Mouse (Mus musculus) brain, embryonic 18.5 days (tissue): ENCODE measurements around the gene Gxylt2.

Source experiments
- DNase-seq: peaks from one replicate; pipeline ENCODE4 v3.0.0-alpha.2; 2012; ENCODE audit warnings: low read depth, low spot score

Gxylt2 gene

GRCm38 (mm10) chr6:100715296-100715828, 10.8 kb downstream of the Gxylt2 start:
- DNase-seq = no peak

DNA sequence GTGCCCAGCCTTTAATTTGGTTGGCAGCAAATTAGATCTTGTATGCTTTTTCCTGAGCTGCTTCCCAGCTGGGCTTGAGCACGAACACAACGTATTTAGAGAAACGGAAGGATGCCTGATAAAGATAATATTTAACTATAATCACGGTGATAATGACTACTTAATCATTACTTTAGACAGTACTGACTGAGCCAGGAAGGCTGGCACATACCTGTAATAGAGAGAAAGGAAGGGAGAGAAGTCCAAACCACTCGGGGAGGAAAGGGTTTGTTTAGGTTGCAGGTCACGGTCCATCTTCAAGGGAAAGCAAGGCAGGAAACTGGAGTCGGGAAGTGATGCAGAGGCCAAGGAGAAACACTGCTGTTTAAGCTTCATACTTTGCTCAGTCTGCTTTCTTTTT, 11.6 kb downstream of the Gxylt2 start:
- no peak for DNase-seq

- no peak for DNase-seq
These were observed 12.3 kb downstream of the Gxylt2 start for GRCm38 (mm10) chr6:100716817-100717216.

- DNase-seq = no peak
These were observed 15.6 kb downstream of the Gxylt2 start for GRCm38 (mm10) chr6:100720098-100720501.

- no peak for DNase-seq
These were observed 16.6 kb downstream of the Gxylt2 start for GRCm38 (mm10) chr6:100720882-100721721.

- no peak for DNase-seq
These were observed 27.5 kb downstream of the Gxylt2 start for GRCm38 (mm10) chr6:100731996-100732375.

DNA sequence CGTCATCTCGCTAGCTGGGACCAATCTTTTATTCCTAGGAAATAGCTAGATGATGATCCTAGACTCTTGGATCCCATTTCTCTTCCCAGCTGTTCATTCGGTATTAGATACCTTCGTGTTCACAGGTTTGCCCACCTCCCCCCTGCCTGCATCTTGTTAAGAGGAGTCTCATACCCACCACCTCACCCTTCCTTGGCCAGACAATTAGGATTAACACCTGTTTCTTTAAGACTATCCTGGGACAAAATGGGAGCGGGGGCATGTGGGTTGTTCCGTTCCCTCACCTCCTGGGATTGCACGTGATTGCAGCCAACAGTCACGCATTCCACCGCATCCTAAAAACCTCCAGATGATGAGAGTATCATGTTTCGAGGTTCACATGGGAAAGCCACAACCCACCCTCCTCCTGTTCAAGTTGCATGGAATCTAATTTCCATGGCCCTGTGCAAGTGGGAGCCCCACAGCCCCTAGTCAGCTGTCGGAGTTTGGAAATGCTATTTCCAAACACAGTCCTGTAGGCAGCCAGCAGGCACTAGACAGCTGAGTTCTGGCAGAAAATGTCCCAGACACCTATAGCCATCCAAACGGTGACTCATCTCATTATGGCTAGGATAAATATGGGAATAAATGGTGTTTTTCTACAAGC, 28.0 kb downstream of the Gxylt2 start:
- DNase-seq = peak; percentile 46

GRCm38 (mm10) chr6:100733218-100733617, 28.7 kb downstream of the Gxylt2 start:
- no peak for DNase-seq

GRCm38 (mm10) chr6:100734321-100734720, 29.8 kb downstream of the Gxylt2 start:
- DNase-seq = no peak

GRCm38 (mm10) chr6:100758431-100759208, 54.1 kb downstream of the Gxylt2 start:
- DNase-seq = no peak

DNA sequence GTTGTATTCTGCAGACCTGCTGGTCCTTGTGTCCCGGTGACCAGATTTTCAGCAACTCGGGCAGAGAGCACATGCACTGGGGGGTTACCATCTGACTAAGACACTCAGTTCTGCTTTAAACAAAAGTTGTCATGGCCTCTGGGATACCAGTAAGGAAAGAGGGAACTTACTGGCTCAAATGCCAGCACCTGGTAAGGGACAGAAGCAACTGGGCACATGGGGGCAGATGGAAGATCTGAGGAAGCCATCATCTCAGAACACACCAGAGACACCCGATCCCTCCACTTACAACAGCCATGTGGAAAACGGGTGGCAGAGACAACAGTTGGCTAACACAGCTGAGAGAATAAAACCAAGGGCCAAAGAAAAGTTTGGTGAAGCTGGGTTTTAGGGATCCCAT, 63.2 kb downstream of the Gxylt2 start:
- no peak for DNase-seq

DNA sequence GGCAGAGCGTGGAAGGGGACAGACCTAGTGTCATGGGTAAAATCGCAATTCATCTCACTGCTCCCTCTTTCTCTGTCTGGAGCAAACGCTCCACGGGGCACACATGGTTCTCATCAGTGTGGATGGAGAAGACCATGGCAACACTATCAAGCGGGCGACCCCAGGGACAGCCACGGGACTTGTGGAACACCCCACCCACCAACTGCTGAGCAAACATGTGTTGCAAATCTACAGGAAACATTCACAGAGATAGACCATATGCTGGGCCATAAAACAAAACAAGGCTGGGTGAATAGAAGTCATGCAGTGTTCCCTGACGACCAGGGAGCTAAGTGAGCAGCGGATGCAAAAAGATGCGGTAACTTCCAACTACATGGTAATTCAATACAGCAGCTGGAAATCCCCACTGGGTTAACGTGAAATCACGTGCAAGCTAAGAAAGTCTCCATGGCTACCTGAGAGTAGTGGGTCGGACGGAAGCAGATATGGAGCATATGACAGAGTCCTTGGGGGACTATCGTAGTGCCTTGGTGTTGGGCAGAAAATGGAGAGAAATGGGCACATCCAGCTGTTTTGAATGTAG, 71.5 kb downstream of the Gxylt2 start:
- no peak for DNase-seq

DNA sequence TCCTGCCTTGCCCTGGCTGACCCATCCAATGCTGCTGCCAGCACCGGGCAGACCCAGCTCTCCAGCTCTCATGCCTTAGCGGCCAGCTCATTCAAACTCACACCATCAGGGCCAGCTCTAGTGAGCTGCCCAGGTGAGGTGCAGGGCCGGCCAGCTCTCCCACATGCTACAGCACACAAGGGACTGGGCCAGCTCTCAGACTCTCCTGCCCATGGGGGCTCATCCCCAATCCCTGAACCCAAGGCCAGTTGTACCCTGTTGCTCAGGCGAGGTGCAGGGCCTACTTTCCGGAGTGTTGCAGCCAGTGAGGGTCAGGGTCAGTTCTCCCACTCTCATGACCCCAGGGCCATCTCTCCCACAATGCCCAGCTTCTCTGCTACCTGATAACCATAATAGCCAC, 74.1 kb downstream of the Gxylt2 start:
- no peak for DNase-seq

DNA sequence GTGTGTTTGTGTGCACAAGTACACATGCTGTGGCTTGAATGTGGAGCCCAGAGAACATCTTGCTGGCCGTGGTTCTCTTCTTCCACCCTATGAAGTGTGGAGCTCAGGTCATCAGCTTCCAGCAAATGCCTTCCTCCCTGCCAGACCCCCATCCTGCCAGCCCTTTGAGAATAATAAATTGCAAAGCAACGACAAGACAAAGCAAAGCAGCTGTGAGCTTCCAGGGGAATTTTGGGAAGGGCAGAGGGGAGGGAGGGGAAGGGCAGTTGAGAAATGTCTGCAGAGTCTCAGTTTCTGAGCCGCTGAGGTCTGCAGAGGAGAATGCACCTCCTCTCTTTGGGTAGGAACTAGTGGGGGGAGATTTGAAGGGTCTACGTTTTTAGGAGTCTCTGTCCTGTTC, 75.9 kb downstream of the Gxylt2 start:
- no peak for DNase-seq

GRCm38 (mm10) chr6:100781644-100782043, 77.1 kb downstream of the Gxylt2 start:
- DNase-seq = no peak

GRCm38 (mm10) chr6:100787726-100788125, 83.2 kb downstream of the Gxylt2 start:
- DNase-seq = no peak

GRCm38 (mm10) chr6:100789161-100789560, 84.6 kb downstream of the Gxylt2 start:
- DNase-seq = no peak

DNA sequence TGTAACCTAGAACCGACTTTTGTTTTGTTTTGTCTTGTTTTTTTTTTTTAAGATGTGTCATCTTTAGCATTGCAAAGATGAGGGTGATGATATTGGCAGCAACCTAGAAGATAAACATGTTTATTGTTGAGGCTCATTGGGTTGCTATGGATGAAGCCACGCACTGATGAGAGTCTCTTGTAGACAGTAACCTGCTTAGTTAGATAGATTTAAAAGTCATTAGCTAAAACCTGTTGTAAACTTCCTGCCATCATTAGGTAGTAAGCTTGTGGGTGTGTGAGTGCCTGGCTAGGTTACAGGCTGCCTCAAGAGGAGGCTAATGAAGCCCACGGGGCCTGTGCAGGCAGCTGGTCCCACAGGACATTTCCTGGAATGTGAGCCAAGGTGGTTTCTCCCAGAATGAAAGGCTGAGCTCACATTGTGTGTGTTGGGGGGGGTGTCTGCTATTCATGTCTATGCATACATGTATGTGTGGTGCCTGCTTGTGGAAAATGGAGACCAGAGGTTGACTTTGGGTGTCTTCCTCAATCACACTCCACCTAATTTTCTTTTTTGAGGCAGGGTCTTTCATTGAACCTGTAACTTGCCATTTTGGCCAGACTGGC, 87.6 kb downstream of the Gxylt2 start:
- DNase-seq = no peak

DNA sequence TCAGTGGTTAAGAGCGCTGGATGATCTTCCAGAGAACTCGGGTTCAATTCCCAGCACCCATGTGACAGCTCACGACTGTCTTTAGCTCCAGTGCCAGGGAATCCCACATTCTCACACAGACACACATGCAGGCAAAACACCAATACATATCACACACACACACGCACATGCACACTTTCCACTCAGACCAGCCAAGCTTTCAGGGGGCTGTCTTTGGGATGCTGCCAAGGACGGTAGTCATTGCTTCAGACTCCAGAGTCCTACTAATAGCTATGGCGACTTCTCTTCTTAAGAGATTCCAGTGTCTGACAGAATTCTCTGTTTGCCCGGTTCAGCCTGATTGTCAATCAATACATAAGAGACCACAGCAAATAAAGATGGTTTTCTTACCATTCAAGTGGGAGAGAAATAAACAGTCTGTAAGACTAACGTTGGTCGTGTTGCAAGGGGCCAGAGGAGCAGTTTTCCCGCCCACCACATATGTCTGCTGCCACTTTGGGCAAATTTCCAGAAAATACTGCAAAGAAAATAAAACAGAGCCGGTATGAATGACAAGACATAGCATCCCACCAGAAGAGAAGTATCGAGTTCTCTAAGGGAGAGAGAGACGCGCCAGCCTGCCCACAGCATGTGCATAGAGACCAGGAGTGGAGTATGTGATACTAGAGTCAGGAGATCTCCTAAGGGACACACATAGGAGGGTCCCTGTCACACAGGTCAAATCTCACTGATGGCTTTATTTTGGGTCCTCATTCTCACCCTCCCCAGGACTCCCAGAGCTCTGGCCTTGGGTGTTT, 88.6 kb downstream of the Gxylt2 start:
- no peak for DNase-seq

DNA sequence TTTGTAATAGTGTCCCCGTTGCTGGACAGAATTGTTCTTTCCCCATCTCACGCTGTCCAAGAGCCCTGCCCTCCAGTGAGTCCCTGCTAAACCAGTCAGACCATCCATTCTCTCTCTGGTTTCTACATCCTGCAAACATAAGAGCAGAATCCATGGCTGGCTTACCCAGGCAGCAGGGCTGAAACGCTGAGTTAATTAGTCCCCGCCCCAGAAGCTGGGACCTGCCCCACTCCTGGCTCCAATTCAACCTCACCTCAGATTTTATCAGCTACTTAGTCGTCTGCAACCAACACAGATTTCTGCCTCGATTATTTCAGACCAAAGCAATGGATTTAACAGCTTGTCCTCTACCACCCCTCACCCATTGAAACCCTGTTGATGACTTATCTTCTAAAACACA, 91.3 kb downstream of the Gxylt2 start:
- no peak for DNase-seq

- no peak for DNase-seq
These were observed 94.8 kb downstream of the Gxylt2 start for GRCm38 (mm10) chr6:100799290-100799689.
